Mouse (Mus musculus) forebrain, embryonic 15.5 days (tissue): Measurements from ENCODE around the gene Lsamp. TPM values are rescaled to one million over a fixed set of nuclear protein-coding genes. Genes with fewer than 3 reads are reported as not detected.
"Not testable (repeated sequence)": the region's sequence is repeated elsewhere in the genome, so short reads cannot be mapped to it uniquely, and the experiment has no call there.

ENCODE experiments used
- ATAC-seq: fragments of 200-750 bp; cut with Nextera tagmentation; replicated peaks from 2 replicates; pipeline ENCODE4 v1.8.0; 2017; ENCODE audit warnings: mild to moderate bottlenecking, moderate TSS enrichment, moderate library complexity
- H3K27ac ChIP-seq: fragments of 300-500 bp; sonication (generic); replicated peaks from 2 replicates; pipeline ENCODE4 v1.5.1; 2015; ENCODE audit warnings: mild to moderate bottlenecking, inconsistent platforms
- H3K27me3 ChIP-seq: fragments of 300-500 bp; sonication (generic); 2 replicates; pipeline ENCODE4 v1.6.1; 2015; ENCODE audit warnings: inconsistent platforms
- H3K36me3 ChIP-seq: fragments of 300-500 bp; sonication (generic); 2 replicates; pipeline ENCODE4 v1.6.1; 2015; ENCODE audit warnings: mild to moderate bottlenecking, inconsistent platforms
- H3K4me1 ChIP-seq: fragments of 300-500 bp; sonication (generic); 2 replicates; pipeline ENCODE4 v1.6.1; 2015; ENCODE audit warnings: inconsistent platforms
- H3K4me2 ChIP-seq: fragments of 300-500 bp; sonication (generic); replicated peaks from 2 replicates; pipeline ENCODE4 v1.6.1; 2015; ENCODE audit warnings: mild to moderate bottlenecking, inconsistent platforms
- H3K4me3 ChIP-seq: fragments of 300-500 bp; sonication (generic); 2 replicates; pipeline ENCODE4 v1.5.1; 2015; ENCODE audit warnings: mild to moderate bottlenecking, inconsistent platforms
- H3K9ac ChIP-seq: fragments of 300-500 bp; sonication (generic); replicated peaks from 2 replicates; pipeline ENCODE4 v1.6.1; 2015; ENCODE audit warnings: mild to moderate bottlenecking, inconsistent platforms
- H3K9me3 ChIP-seq: fragments of 300-500 bp; sonication (generic); 2 replicates; pipeline ENCODE4 v1.6.1; 2016; ENCODE audit warnings: inconsistent platforms
- WGBS: fragments of 180-500 bp; shearing (Covaris S2); methylation state at CpG from one replicate; pipeline ENCODE4 v1.1.7; 2015; ENCODE audit warnings: mixed read lengths; 5-methylcytosine and 5-hydroxymethylcytosine counted together
- polyA plus RNA-seq: library from polyadenylated mRNA; unstranded; fragments of >200 nt; fragmentation: Nextera tagmentation; extraction: Ambion mirVana; gene quantifications from 2 replicates; pipeline ENCODE4 v1.2.1, GENCODE M21; 2015

The Lsamp gene
- polyA plus RNA-seq, 1 experiment from 2014 or later = 61.0 TPM

GRCm38 (mm10) chr16:40536754-40537153 lies 552.6 kb downstream of the Lsamp start:
- ATAC-seq = no peak
- Histone ChIP-seq H3K36me3 (no peaks in the 10 kb centered on the region), H3K4me2 (no peak overlapping the region), H3K27me3 (no peaks in the 10 kb centered on the region), H3K4me1 (no peaks in the 10 kb centered on the region), H3K9ac (no peak overlapping the region), H3K4me3 (no peak overlapping the region), H3K9me3 (no peaks in the 10 kb centered on the region), H3K27ac (no peak overlapping the region)
- 21% methylated on average over 1 of the region's 1 CpGs for WGBS

DNA sequence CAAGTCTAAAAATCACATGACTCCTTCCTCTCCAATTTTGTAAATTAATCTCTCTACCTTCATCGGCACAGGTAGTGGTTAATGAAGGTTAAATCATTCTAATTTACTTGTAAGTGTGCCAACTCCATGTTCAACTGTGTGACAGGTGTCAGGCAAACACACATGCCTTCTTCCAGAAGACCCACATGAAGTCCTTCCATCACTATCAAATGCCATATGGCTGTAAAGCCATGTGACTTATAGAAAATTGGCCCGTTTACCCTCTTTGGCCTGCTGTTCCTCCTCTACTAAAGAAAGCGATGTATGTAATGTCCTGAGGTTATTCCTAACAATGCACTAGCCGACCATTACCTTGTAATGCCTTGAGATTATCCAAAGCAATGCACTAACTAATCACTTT lies 565.5 kb downstream of the Lsamp start:
- H3K36me3 ChIP-seq = no peaks in the 10 kb centered on the region
- 67% methylated on average over 4 of the region's 4 CpGs for whole genome bisulfite sequencing
- H3K4me1 ChIP-seq = peaks cover 9% of the 10 kb centered on the region; the same call in 1 of the 2 replicates
- H3K27ac ChIP-seq = no peak overlapping the region
- H3K4me2 ChIP-seq = no peak overlapping the region
- ATAC-seq = no peak; the same call in 1 of the 2 replicates
- no peak overlapping the region for H3K4me3 ChIP-seq
- no peaks in the 10 kb centered on the region for H3K27me3 ChIP-seq
- H3K9ac ChIP-seq = no peak overlapping the region
- no peaks in the 10 kb centered on the region for H3K9me3 ChIP-seq

DNA sequence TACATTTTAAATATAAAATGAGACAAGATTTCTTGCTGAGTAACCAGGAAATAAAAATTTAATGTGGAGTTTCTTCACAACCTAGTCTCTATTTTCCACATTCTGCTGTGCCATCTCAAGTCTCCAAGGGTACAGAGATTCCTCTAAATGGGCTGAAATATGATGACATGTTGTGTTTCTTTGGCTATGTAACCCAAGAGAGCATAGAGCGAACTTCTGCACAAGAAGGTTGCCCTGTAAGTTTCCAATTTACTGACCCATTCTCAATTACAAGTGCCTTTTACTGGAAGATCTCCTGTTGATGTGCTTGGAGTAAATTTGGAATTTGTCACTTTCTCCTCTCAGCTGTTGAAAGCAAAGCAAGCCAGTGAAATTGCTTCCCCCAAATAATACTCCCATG lies 571.4 kb downstream of the Lsamp start:
- Histone ChIP-seq H3K9ac (no peak overlapping the region), H3K27me3 (no peaks in the 10 kb centered on the region), H3K27ac (no peak overlapping the region), H3K9me3 (no peaks in the 10 kb centered on the region), H3K4me1 (peaks cover 9% of the 10 kb centered on the region; the same call in 1 of the 2 replicates), H3K4me3 (no peak overlapping the region), H3K36me3 (no peaks in the 10 kb centered on the region), H3K4me2 (no peak overlapping the region)
- WGBS = 90% methylated on average over 1 of the region's 1 CpGs
- no peak for ATAC-seq

- Histone ChIP-seq H3K9me3 (no peaks in the 10 kb centered on the region), H3K36me3 (no peaks in the 10 kb centered on the region), H3K9ac (no peak overlapping the region), H3K4me1 (peaks cover 4% of the 10 kb centered on the region; the same call in 1 of the 2 replicates), H3K27me3 (no peaks in the 10 kb centered on the region), H3K4me2 (no peak overlapping the region), H3K4me3 (no peak overlapping the region), H3K27ac (no peak overlapping the region)
- ATAC-seq = no peak
- WGBS = 80% methylated on average over 5 of the region's 5 CpGs
Measured at GRCm38 (mm10) chr16:40557680-40558249, 573.6 kb downstream of the Lsamp start.

GRCm38 (mm10) chr16:40567431-40567941 lies 583.3 kb downstream of the Lsamp start:
- WGBS = 67% methylated on average over 9 of the region's 9 CpGs
- H3K27me3 ChIP-seq = no peaks in the 10 kb centered on the region
- 0 out of 2 replicates have a peak, but pooled peaks cover 2% of the 10 kb centered on the region for H3K4me1 ChIP-seq
- H3K36me3 ChIP-seq = no peaks in the 10 kb centered on the region
- no peak overlapping the region for H3K4me3 ChIP-seq
- no peak overlapping the region for H3K27ac ChIP-seq
- H3K9me3 ChIP-seq = no peaks in the 10 kb centered on the region
- H3K9ac ChIP-seq = no peak overlapping the region
- no peak for ATAC-seq
- H3K4me2 ChIP-seq = no peak overlapping the region

GRCm38 (mm10) chr16:40572085-40572745 lies 588.1 kb downstream of the Lsamp start:
- H3K27ac ChIP-seq = no peak overlapping the region
- no peak overlapping the region for H3K4me2 ChIP-seq
- 0 out of 2 replicates have a peak, but pooled peaks cover 2% of the 10 kb centered on the region for H3K4me1 ChIP-seq
- no peaks in the 10 kb centered on the region for H3K27me3 ChIP-seq
- no peaks in the 10 kb centered on the region for H3K9me3 ChIP-seq
- WGBS = 91% methylated on average over 12 of the region's 12 CpGs
- ATAC-seq = no peak
- H3K36me3 ChIP-seq = no peaks in the 10 kb centered on the region
- H3K9ac ChIP-seq = no peak overlapping the region
- H3K4me3 ChIP-seq = no peak overlapping the region

- ATAC-seq = no peak
- no peaks in the 10 kb centered on the region for H3K9me3 ChIP-seq
- no peaks in the 10 kb centered on the region for H3K36me3 ChIP-seq
- no peak overlapping the region for H3K9ac ChIP-seq
- H3K4me1 ChIP-seq = no peaks in the 10 kb centered on the region
- no peak overlapping the region for H3K4me3 ChIP-seq
- no peak overlapping the region for H3K27ac ChIP-seq
- no peak overlapping the region for H3K4me2 ChIP-seq
- WGBS = 72% methylated on average over 3 of the region's 3 CpGs
- H3K27me3 ChIP-seq = no peaks in the 10 kb centered on the region
Measured at GRCm38 (mm10) chr16:40582076-40582475, 597.9 kb downstream of the Lsamp start.

GRCm38 (mm10) chr16:40593161-40593560 lies 609.0 kb downstream of the Lsamp start:
- Histone ChIP-seq H3K36me3 (no peaks in the 10 kb centered on the region), H3K9ac (no peak overlapping the region), H3K4me1 (no peaks in the 10 kb centered on the region), H3K27me3 (no peaks in the 10 kb centered on the region), H3K4me2 (no peak overlapping the region), H3K9me3 (no peaks in the 10 kb centered on the region), H3K4me3 (no peak overlapping the region), H3K27ac (no peak overlapping the region)
- no peak for ATAC-seq
- WGBS = 74% methylated on average over 6 of the region's 6 CpGs

- Histone ChIP-seq H3K4me1 (0 out of 2 replicates have a peak, but pooled peaks cover 8% of the 10 kb centered on the region), H3K9ac (no peak overlapping the region), H3K36me3 (no peaks in the 10 kb centered on the region), H3K9me3 (no peaks in the 10 kb centered on the region), H3K4me2 (no peak overlapping the region), H3K27ac (no peak overlapping the region), H3K27me3 (no peaks in the 10 kb centered on the region), H3K4me3 (no peak overlapping the region)
- ATAC-seq = peak; percentile 55; the same call in 1 of the 2 replicates
- whole genome bisulfite sequencing = 26% methylated on average over 4 of the region's 4 CpGs
Measured at GRCm38 (mm10) chr16:40601431-40602387, 617.5 kb downstream of the Lsamp start.

GRCm38 (mm10) chr16:40607509-40607908 lies 623.3 kb downstream of the Lsamp start:
- Histone ChIP-seq H3K4me3 (no peak overlapping the region), H3K27ac (no peak overlapping the region), H3K36me3 (no peaks in the 10 kb centered on the region), H3K9ac (no peak overlapping the region), H3K4me1 (no peaks in the 10 kb centered on the region), H3K27me3 (no peaks in the 10 kb centered on the region), H3K4me2 (no peak overlapping the region), H3K9me3 (no peaks in the 10 kb centered on the region)
- WGBS = 78% methylated on average over 3 of the region's 3 CpGs
- no peak for ATAC-seq

DNA sequence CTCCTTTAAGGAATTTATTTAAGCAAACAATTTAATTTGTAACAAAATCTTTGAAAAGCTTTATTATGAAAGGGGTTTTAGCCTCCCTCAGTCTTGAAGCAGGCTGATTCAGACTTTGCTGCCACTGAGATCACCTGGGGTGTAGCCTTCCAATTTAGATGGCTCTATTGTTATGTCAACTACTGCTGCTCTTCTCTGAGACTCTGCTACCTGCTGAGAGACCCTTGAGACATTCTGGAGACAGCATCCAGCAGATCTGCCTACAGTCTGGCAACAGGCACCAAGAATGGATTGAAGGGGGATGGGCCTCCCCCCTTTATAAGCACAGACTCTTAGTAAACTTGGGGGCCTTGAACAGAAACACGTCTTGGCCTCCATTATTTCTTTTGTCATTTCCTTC lies 632.5 kb downstream of the Lsamp start:
- H3K27me3 ChIP-seq, H3K4me1 ChIP-seq, H3K9me3 ChIP-seq, ATAC-seq, H3K9ac ChIP-seq, H3K4me2 ChIP-seq, H3K27ac ChIP-seq, H3K36me3 ChIP-seq, H3K4me3 ChIP-seq: not testable (repeated sequence)
- WGBS = 4% methylated on average over 1 of the region's 1 CpGs

GRCm38 (mm10) chr16:40621086-40621485 lies 636.9 kb downstream of the Lsamp start:
- not testable (repeated sequence) for ATAC-seq, H3K4me3 ChIP-seq, H3K27me3 ChIP-seq, H3K36me3 ChIP-seq, H3K4me1 ChIP-seq, H3K9ac ChIP-seq, H3K9me3 ChIP-seq, H3K27ac ChIP-seq, H3K4me2 ChIP-seq
- WGBS = 84% methylated on average over 7 of the region's 7 CpGs
